Mouse (Mus musculus): ENCODE measurements at regions not wholly inside any gene's neighbourhood (a gene's known extent, or its start where the extent isn't known, plus 50 kb on each side); places are given as distances from the start of the nearest gene placed in this dataset.

DNA sequence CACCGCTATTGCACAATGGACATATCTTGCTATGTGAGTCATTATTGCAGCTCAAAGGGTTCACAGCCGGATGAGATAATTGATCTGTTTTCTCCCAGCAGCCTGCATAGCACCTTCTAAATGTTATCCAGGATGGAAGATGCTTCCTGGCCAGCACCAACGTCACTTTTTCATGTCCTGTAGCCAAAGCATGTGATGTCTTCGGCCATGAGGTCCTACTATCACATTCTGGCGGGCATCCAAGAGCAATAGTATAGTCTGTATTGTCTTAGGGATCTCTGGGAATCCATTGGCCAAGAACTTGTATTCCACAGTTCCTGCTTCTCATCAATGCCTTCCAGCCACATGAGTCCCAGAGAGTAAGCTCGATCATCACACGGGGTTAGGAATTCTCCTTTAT is 70.6 kb downstream of the Npy start:
- DNase-seq: no peak

DNA sequence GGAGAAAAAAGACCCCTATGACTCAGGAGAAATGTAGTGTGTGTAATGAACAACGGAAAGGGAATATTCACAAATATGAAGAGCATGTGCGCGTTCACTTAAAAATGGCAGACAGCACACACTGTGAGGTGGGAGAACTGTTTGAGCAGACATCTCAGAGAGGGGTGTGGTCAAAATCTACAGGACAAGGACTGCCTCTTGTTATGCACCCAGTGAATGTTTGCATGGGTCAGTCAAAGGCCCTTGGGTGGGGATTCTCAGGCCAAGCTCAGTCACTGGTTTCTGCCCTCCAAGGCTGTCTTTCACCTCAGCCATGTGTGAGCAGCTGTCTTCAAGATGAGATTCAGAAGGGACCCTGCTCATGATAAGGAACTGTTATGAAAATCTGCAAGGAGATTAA is 76.6 kb downstream of the Npy start:
- no peak for DNase-seq

DNA sequence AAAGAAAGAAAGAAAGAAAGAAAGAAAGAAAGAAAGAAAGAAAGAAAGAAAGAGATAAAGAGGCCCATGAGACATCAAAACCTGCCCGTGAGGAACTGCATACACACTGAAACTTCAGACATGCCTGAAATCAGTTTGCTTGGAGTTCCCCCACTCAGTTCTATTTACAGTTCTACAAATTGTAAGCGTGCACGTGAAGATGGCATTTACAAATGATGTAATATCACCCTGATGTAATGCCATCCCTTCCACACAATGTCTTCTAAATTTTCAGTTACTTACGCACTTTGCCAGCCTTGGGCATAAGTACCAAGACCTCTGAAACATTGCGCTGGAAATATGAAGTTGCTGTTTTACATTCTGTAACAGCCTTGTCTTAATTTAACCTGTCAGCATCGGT is 79.0 kb downstream of the Npy start:
- no peak for DNase-seq

DNA sequence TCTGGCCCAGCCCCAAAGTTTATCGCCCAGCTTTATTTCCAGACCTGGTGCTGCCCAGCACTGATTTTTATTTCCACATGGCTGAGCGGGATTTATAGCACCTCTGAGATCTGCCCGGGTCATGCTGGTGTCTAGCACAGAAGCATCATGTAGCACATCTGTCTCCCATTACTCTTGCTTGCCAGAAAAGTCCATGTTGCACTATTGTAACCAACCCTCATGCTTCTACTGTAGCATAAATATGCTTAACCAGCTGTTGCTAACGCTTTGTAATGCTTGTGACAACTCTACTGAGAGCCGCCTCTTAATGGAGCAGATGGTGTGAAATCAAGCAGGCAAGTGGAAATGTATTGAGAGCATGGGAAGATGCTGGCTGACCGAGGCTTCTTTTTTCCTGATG is 81.5 kb downstream of the Npy start:
- DNase-seq: no peak

DNA sequence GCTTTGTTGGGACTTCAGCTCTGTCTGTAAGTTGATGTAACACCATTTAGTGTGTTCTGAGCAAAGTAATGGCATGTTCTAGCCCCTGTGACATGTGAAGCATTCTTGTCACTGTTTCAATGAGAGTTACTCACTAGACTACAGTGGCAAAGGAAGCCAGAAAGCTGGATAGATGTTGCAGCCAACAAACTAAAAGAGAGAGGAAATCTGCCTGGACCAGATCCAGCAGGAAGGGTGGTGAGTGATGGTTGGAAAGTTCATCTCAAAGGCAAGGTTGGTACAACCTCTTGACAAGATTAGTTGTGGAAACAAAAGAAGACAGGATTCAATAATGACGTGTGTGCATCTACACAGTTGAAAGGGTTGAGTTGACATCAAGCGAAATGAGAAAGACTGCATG is 83.9 kb downstream of the Npy start:
- DNase-seq: no peak

DNA sequence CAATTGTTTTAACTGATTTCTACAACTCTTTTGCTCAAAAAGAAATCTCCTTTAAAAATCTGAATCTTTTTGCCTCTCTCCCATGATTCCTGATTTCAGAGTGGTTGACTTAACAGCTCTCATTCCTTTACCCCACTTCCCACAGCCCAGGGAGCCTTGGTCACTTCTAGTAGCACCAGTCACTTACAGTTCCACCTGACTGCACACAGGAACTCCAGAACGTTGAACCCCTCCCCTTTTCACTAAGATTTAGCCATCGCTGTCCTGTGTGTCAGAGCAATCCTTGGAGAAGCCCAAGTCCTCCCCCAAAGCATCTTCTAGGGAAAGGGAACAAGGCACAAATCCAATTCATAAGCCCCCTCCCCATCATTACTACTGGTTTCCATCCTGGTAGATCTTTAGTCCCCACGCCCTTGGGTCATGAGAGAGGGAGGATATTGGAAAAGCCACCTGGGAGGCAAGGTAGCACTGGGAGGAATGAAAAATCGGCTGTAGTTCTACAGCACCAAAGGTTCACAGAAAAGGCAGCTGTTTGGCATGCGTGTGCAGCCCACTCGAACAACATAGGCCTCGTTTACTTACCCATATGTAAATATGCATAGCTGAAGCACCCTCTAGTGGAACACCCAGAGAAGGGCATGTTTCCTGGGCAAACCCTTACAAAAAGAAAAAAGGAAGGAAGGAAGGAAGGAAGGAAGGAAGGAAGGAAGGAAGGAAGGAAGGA is 96.7 kb downstream of the Npy start:
- peak; percentile 4 to 13 for DNase-seq

DNA sequence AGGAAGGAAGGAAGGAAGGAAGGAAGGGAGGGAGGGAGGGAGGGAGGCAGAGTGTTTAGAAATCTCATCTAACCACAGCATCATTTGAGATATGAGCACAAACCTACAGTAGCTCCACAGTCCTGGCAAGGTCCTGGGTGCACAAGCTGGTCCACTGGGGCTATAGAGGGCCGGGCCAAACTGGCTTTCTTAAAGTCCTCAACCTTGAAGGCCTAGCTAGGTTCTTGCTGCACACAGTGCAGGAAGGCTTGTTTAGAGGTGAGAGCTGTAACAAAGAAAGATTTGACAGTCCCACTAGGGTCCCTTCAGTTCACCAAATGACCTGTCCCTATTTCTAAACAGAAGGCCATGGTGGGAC is 97.3 kb downstream of the Npy start:
- no peak for DNase-seq

DNA sequence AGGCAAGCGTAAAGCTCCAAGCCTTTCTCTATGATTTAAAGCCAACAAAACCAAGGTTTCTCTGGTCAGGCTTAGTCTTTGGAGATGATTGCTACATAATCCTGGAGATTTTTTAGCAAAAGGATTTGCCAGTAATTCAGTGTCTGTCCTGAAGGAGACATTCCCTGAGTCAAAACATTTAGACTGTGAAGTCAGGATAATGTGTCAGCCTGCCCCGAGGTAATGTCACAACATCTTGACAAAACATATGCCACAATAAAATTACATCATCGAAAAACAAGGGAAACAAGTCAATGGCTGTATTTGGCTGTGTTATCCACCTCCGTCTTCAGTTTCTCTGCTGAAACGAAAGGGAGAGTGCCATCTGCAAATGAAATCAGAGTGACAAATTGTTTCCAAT is 101.8 kb downstream of the Npy start:
- no peak for DNase-seq

DNA sequence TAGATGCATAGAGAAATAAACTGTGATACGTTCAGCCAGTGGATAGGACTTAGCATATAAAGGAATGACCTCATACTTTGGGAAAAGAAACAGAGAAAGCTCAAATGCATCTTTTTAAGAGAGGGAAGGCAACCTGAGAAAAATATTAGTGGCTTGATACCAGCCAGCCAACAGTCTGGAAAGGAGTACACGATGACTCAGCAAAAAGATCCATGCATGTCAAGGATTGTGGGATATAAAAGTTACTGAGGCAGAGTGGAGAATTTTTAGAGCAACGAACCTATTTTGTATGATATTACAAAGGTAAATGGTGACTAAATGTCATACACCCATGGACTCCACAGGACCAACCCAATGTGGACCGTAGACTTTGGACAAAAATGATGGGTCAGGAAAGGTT is 105.6 kb downstream of the Npy start:
- DNase-seq: no peak

DNA sequence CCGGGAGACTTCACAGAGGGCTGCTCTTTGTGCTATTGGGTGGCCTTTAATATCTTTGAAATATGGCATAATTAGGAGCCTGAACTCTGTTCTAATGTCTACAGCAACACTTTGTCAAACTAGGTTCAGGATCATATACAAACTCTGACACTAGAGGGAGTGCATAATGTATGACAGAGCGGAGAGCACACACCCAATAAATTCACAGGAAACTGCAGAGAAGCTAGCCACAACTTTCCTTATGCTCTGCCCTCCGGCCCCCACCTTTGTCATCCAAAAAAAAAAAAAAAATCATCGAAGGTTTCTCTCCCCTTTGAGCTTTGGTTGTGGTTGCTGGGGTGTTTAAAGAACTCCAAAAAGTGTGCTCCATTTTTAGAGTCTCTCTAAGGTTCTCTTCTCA is 107.6 kb downstream of the Npy start:
- no peak for DNase-seq

DNA sequence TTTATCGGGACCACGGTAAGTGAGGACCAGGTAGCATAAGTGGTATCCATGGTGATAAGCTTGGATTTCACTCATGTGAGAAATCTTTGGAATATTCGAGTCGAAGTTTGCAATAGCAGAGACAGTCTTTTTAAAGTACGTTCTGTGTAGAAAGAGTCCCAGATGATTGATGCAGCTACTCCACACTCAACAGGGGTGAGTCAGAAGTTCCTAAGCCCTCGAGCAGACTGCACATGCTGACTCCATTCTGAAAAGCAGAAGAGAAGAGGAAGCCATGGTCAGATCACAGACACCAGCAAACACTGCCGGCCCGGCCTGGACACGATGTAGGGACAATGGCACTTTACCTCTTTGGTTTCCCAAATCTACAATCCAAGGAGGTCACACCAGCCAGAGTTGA is 120.6 kb downstream of the Npy start:
- no peak for DNase-seq

DNA sequence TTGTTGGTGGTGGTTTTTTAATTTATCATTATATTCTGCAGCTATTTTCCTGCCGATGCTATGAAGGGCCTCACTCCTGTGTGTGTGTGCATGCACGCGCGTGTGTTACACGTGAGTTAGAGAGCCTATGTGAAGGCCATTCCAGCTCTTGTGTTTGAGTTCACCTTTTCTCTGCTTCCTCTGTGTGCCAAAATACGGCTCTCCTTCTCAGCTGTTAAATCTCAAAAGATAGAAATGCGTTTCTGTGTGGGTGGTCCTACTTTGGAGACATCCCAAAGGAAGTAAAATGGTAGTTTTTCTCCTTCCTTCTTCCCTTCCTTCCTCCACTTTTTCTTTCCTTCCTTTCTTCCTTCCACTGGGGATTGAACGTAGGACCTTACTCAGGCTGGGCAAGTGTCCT is 136.4 kb downstream of the Npy start:
- DNase-seq: no peak

DNA sequence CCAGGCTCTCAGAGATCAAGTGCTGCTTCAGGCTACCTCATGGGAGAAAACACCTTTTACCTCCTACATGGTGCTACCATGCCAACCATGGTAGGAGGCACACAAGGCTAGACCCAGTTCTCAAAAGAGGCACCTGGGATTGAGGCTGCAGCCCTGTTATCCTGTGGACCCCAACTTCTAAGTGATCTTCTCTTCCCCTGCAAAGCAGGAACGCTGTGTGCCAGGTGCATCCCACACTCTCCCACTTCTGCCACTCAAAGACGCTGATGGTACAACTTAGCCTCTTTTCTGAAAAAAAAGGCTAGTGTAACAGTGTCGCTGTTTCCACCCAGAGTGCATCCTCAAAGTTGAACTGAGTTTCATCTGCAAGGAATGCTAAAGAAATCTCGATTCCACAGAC is 138.7 kb downstream of the Npy start:
- DNase-seq: no peak

DNA sequence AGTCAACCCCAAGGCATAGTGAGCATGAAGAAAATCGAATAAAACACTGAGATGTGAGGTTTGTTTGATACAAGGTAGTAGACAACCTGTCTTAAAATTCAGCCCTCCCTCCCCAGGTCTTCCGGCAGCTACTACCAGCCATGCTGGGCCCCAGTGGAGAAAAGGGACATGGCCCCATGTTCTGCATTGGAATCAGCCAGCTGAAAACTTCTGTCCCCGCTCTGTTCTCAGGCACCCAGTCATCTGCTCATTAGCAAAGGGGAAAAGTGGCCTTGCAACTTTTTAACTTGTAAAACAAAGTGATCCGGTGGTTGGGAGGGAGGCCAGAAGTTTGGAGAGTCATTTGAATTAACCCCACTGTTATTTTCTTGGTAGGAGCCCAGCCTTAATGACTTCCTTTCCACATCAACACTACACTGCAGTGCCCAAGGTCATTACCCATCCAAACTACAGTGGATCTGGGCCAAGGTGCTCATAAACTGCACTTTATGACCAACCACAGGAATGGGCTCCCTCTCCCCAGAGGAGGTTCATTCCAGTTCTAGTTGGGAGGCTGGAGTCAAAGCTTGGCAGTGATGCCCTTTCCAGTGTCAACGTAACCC is 143.5 kb downstream of the Npy start:
- DNase-seq: no peak

DNA sequence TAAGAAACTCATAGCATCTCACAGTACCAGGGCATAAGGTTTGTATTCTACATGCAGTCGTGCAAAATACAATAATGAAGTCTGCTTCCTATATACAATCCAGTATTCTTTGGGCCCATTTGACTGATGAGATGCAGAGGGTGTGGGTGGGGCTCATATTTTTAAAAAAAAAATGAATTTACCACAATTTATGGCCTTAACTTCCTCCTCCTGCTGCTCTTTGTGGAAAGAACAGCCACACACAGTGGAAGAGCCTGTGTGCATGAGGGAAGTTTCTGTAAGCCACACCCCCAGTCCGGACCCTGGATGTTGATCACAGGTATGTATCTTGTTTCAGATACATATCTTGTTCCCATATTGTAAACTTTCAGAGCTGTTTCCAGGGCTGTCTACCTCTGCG is 143.5 kb upstream of the Mpp6 start:
- no peak for DNase-seq

DNA sequence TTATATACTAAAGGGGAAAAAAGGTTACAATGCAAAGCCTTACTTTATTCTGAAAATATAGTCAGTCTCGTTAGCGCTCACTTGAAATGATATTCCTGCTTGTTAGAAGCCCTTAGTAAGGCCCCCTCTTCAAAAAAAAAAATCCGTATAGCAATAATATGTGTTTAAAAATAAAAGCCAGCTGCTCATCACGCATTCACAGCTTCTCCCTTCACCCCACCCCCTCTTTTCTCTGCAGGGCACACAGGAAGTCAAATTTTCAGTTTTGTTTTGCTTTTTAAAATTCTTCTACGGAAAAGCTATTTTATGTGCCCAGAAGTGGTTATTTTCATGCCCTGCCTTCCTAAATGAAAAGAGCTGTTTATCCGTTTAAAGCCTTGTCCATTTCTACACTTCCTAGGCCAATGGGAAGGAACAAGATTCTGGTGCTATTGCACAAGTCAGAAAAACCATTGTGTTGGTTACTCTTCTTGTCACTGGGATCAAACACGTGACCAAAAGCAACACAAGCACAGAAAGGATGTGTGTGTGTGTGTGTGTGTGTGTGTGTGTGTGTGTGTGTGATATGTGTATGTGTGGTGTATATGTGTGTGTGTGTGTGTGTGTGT is 136.7 kb upstream of the Mpp6 start:
- no peak for DNase-seq

DNA sequence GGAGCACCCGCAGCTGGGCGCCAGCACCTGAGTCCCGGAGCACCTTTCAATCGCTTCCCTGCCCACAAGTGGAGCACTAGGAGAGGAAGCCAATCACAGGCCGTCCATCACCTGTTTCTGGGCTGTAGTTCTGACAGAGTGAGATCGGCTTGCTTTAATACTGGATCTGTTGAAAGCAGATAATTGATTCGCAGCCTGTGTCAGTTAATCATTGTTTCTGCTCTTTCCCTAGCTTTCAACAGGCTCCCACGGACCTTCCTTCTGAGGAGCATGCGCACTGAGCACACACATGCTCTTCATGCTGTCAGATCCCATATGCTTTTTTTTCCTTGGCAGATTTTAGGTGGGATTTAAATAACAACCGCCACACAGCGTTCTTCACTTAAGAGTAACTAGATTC is 132.3 kb upstream of the Mpp6 start:
- no peak for DNase-seq

DNA sequence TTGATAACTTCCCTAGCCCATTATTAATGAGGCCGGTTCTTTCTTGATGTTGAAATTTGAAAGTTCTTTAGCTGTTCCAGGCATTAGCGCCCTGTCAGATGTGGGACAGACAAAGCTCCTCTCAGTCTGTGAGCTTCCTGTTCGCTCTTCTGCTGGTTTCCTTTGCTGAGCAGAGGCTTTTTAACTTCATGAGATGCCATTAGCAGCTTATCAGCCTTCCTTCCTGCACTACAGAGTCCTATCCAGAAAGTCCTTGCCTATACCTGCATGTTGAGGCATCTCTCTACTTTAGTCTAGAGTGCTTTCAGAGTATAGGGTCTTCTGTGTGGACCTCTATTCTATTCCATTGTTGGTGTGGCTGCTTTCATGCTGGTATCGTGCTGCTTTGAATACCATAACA is 126.3 kb upstream of the Mpp6 start:
- no peak for DNase-seq

DNA sequence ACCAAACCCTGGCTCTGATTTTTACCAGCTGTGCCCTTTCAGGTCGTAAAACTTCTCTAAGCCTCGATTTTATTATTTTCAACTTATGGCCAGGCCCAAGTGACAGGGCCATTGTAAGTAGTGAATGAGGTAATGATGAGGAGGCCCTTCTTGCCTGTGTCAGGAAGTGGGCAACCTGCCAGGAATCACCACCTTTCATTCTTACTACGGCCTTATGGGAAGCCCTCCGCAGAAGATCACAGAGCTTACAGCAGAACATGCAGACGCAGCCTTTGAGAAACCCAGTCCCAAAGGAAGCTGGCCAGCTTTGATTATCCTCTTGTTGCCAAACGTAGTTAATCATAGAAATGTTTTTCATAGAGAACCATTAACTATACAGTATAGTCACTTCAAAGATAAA is 124.9 kb upstream of the Mpp6 start:
- DNase-seq: no peak

DNA sequence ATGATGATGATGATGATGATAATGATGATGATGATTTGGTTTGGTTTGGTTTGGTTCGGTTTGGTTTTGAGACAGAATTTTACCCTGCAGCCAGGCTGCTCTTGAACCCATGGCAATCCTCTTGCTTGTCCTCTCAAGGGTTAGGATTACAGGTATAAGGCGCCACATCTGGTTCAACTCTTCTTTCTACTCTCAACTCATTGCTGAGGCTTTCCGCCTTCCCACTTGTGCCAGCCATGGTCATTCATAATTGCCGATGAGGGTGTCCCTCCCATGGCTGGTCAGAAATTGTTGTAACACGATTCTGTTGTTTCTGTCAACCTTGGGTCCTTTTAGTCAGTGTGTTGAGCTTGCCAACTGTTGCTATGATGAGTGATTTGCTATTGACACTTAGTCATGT is 122.9 kb upstream of the Mpp6 start:
- no peak for DNase-seq

DNA sequence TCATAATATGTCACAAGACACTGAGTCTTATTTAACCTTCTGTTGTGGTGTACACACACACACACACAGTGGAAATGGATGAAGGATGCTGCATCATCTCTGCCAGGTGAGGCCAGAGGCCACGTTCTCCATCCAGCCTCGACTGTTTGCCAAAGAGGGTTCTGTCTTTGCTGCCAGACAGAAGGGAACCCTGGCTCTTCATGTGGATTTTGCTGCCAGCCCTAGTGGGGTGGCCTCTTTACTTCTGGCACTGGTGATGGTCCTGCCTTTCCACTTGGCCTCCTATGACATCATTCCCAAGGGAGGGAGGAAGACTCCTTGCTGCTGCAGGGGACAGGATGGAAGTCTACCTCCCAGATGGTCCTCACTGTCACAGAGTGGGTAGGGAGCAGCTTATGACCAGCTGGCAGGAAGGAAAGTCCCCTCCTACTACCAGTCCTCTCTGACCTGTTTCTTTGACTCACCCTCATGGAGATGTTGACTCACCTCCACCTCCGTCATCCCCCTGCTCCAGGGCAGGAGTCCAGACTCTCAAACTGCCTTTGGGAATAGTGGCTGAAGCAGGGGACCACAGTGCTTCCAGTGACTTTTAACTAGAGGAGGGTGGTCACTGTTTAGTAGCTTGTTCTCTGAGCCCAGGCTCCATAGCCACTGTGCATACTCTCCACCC is 122.4 kb upstream of the Mpp6 start:
- DNase-seq: no peak

DNA sequence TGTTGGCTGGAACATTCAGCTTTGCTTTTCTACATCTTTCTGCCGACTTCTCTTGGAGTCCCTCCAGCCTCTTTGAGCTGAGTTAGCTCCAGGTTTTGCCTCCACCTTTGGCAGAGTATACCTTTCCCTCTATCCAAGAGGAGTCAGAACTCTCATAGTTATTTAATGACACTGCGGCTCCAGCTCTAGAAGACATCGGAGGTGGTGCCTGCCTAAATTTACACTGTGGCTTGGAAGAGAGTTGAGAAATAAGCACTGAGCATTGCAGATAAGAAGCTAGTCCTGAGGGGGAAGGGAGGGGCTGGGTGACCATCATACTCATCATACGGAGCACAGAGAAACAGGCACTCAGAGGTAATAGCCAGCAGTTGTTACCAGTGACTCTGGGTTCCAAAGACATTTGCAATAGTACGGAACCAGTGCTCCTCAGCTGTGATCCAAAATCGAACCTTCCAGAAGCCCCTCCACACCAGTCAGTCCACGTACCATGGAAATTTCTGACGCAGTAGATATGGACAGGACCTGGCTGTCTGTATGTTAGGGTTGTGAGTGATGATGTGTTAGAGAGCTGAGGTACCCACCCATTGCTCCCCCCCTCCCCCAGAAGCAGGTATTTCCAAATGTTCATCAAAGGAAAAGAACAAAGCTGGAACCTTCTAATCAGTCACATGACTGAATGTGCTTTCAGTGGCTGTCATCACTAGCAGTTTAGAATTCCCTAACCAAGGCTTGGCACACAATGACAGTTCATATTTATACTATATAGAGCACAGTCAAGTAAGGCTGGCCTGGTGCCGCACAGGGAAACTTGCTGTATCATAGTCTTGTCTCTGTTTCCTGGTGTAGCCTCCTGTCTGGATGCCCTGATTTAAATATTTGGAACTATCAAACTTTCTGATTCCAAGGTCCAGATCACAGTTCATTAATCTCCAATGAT is 120.2 kb upstream of the Mpp6 start:
- DNase-seq: no peak

DNA sequence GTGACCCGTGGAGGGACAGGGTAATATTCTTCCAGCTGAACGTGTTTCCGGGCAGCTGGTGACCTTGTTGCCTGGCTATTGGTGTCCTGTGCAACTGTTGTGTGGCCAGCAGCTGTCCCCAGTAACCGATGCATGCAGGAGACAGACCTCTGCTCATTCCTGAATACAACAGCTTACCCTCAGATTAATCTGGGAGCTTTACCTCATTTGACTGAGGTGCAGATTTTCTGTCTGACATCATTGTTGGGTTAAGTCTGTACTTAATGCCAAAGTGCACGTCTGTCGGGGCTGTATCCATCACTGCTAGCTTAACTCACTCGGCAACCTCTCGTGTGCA is 119.6 kb upstream of the Mpp6 start:
- no peak for DNase-seq
